Mouse (Mus musculus): Measurements from ENCODE around the gene Lsm10.

DNA sequence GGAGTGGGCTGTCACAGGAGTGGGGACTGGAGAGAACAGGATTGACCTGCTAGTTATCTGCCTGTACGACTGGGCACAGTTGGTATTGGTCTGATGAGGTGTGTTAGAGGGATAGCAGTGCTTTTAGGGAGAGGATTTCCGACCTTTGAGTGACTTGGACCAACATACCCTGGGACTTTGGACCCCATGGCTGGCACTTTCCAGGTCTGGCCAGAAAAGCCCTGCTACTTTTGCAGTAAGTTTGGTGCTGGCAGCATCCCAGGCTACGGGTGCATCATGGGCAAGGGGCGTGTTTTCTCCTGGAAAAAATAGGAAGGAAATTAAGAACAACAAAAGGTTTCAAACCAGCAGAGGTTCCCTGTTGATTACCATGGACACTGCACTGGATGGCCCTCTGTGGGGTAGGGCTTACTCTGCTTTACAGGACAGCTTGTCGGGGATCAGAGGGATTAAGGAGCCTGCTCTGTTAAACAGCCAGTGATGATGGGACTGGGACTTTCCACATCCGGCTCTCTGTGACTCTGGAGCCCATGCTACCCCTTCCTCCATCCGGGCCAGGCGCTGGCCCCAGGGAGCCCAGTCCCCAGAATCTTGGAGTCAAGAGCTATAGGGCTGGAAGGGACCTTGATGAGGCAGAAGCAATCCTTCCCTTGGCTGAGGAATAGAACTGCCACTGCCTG is 11.8 kb downstream of the Lsm10 start:
- no peak for TF ChIP-seq CTCF (IDR thresholded peaks at IDR 0.05; ENCODE audit: control insufficient read depth, insufficient read depth, insufficient replicate concordance, low read depth, low read length)
- no peak for TF ChIP-seq POLR2A (IDR thresholded peaks at IDR 0.05; ENCODE audit: control insufficient read depth, low read depth, low read length)
